Mouse (Mus musculus) forelimb bud, embryonic 11.5 days (tissue): ENCODE data around the gene Gm10112.
A peak's percentile ranks its signal among the peaks of the same experiment; 100 is the strongest.

Experiments
- DNase-seq: peaks from one replicate; pipeline ENCODE4 v3.0.0-alpha.2; 2012; ENCODE audit warnings: low read depth, low spot score

The Gm10112 gene

DNA sequence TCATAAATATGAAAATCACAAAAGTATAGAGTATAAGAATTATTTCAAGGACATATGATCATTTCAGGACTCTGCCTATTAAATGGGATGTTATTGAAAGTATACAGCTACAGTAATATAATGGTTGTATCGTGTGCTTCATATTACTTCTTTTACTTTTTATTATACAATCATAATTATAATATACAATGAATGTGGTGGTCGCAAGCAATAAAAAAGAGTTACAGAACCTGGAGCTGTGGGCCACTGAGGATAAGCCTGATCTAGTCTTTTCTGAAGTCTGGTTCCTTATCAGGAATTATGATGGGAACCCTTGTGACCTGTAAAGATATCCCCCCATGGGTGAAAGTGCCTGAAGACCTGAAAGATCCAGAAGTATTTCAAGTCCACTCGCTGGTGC lies at the start of gene Gm10112:
TSS of gene Gm10112 (plus strand) at position 301 of the 400 bp plus-strand sequence.
- no peak for DNase-seq

DNA sequence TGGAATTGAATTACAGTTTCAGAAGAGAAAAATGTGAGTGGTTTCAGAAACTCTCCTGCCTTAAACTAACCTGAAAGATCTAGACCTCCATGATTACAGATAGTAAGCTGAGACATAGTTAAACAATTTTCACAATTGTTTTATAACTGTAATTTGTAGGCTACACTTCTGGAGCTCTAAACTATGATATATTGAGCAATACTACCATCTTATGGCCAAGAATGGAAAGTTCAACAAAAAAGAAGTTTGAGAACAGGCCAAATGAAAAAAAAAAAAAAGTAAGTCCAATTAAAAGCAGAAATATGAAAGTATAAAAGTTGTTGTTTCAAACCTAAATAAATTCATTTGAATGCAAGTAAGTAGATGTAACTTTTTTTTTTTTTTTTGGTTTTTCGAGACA lies 21.4 kb downstream of the Gm10112 start:
- DNase-seq = no peak

DNA sequence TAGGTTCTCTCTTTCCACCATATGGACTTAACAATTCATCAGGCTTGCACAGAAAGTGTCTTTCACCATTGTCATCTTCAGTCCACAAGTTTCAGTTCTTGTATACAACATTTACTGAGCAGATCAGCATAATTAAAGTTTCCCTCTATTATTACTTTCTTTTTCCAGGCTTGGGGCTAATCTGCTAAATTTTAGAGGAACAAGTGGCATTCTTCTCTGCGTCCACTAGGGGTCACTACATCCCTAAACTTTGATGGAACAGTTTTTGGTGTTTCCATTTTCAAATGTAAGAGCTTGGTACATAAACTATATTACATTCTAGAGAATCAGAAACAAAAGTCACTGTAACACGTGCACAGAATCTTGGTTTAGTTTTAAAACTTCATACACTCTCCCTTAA lies 28.2 kb downstream of the Gm10112 start:
- DNase-seq = peak; percentile 23

DNA sequence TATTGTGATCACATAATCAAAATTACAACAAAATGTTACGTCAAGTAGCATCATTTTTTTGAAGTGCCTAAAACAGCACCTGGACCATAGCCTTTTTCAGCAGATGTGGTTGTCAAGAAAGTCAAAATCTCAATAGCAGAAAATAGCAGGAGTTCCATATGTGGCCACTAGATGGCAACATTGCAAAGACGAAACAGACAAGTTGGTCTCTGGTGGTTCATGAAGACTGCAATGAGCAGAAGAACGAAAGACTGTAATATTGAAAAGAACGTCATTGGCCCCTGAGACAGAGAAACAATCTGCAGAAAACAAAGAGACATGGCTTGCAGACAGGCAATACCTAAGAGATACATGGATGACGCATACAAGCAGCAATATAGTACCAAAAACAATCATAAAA lies 42.1 kb downstream of the Gm10112 start:
- DNase-seq = peak; percentile 43
